Mouse (Mus musculus): ENCODE results near the gene Mfrp. TPM values are rescaled to one million over a fixed set of nuclear protein-coding genes. Genes with fewer than 3 reads are reported as not detected.

The Mfrp gene
- polyA plus RNA-seq, 1 experiment, result 5.4 TPM

DNA sequence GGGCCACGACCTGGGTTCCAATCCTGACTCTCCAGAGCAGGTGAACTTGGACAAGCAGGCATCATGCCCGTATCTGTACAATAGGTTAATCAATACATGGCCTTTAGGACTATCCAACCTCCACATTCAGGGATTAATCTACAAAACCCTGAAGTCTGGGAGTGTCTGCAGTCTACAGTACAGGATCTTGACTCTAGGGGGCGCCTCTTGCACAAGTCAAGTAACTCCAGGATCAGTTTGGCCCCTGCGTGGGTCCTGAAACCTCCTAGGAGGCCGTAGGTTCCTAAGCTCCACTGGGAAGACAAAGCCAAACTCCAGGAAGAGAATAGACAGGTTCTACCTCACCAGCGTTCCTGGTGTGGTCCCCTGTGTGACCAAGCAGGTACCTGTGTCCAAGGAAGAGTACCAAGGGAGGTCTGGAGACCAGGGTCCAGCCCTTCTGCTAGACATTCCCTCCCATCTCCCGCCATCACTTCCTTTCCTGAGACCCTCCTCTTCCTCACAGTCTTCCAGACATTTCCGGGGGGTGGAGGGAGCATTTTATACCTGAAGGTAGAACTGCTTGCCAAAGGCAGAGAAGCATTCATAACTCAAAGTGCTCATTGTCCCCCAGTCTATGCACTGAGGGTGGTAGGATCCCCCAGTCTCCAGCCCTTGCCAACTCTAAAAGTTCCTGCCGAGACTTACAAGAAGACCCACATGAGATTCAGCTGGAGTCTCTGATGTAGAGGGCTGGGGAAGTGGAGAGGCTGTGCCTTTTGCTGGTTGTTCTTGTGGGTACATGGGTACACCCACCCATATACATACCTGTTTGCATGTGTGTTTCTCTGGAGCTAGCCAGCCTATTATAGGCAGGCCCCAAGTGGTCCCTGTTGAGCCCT lies 26.9 kb upstream of the Mfrp start:
- no peak overlapping the region for H3K4me3 ChIP-seq (ENCODE audit: insufficient read depth, low read depth, low read length)
- TF ChIP-seq POLR2A (IDR thresholded peaks at IDR 0.05; ENCODE audit: low read depth, low read length) (no peak), CTCF (conservative IDR thresholded peaks at IDR 0.05; ENCODE audit: insufficient read depth, insufficient read length, low read depth, low read length) (peak; percentile 53)
- H3K27ac ChIP-seq (ENCODE audit: insufficient read depth, low read depth, low read length), result no peak overlapping the region
- H3K27me3 ChIP-seq (replicated peaks; ENCODE audit: control insufficient read depth, insufficient read depth, low read length), result no peaks in the 10 kb centered on the region
- peaks cover 33% of the 10 kb centered on the region for H3K4me1 ChIP-seq (ENCODE audit: control insufficient read depth, insufficient read depth, low read length)
- 66% methylated on average over 9 of the region's 9 CpGs for WGBS
- no peaks in the 10 kb centered on the region for H3K36me3 ChIP-seq (ENCODE audit: control insufficient read depth, insufficient read depth, low read length)
- DNase-seq, result peak; percentile 65

DNA sequence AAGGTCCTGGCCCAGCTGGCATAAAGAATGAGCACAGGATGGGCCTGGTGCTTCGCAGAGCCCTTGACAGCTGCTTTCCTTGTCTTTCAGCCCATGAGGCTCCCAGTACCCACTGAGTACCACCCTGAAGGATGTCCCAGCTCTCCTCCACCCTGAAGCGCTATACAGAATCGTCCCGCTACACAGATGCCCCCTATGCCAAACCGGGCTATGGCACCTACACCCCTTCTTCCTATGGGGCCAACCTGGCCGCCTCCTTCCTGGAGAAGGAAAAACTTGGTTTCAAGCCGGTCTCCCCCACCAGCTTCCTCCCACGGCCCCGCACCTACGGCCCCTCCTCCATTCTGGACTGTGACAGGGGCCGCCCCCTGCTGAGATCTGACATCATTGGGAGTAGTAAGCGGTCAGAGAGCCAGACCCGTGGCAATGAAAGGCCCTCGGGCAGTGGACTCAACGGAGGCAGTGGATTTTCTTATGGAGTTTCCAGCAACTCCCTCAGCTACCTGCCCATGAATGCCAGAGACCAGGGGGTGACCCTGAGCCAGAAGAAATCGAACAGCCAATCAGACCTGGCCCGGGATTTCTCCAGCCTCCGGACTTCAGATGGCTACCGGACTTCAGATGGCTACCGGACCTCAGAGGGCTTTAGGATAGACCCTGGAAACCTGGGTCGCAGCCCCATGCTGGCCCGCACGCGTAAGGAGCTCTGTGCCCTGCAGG lies 26.1 kb upstream of the Mfrp start:
- H3K27me3 ChIP-seq (replicated peaks; ENCODE audit: control insufficient read depth, insufficient read depth, low read length), result no peaks in the 10 kb centered on the region
- no peak for TF ChIP-seq POLR2A (IDR thresholded peaks at IDR 0.05; ENCODE audit: low read depth, low read length)
- TF ChIP-seq CTCF (conservative IDR thresholded peaks at IDR 0.05; ENCODE audit: insufficient read depth, insufficient read length, low read depth, low read length), result no peak
- DNase-seq, result peak; percentile 56
- no peaks in the 10 kb centered on the region for H3K36me3 ChIP-seq (ENCODE audit: control insufficient read depth, insufficient read depth, low read length)
- H3K4me1 ChIP-seq (ENCODE audit: control insufficient read depth, insufficient read depth, low read length), result peaks cover 40% of the 10 kb centered on the region
- peak overlapping the region; percentile 60 for H3K27ac ChIP-seq (ENCODE audit: insufficient read depth, low read depth, low read length)
- peak overlapping the region; percentile 30; the same call in 1 of the 2 replicates for H3K4me3 ChIP-seq (ENCODE audit: insufficient read depth, low read depth, low read length)
- 50% methylated on average over 24 of the region's 24 CpGs for WGBS

DNA sequence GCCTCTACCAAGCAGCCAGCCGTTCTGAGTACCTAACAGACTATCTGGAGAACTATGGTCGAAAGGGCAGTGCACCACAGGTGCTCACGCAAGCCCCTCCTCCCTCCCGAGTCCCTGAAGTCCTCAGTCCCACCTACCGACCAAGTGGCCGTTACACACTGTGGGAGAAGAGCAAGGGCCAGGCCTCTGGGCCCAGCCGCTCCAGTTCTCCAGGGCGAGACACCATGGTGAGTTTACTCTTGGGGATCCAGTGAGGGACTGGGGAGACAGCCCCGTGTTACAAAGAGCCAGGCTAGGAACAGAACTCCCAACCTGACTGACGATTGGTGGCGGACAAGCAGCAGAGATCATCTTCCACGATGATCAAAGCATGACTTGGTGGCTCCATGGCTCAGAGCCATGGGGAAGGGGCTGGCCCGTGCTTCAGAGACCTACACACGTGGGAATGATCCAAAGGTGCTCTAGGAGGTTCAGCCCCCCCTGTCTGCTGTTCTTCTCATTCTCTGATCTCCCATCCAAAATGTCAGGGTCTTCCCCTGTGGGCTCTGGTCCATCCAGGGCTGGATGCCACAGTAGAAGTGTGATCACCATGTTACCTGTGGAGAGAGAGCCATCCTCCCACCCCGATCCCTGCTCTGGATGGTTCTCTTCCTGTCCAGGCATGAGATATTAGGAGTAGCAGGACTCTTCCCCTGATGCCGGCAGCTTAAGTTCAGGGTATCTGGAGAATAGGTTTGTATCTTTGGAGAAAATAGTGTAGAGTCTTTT lies 25.3 kb upstream of the Mfrp start:
- no peaks in the 10 kb centered on the region for H3K36me3 ChIP-seq (ENCODE audit: control insufficient read depth, insufficient read depth, low read length)
- no peaks in the 10 kb centered on the region for H3K27me3 ChIP-seq (replicated peaks; ENCODE audit: control insufficient read depth, insufficient read depth, low read length)
- DNase-seq, result peak; percentile 66
- WGBS, result 46% methylated on average over 16 of the region's 16 CpGs
- H3K27ac ChIP-seq (ENCODE audit: insufficient read depth, low read depth, low read length), result peak overlapping the region; percentile 60
- peak overlapping the region; percentile 30 for H3K4me3 ChIP-seq (ENCODE audit: insufficient read depth, low read depth, low read length)
- H3K4me1 ChIP-seq (ENCODE audit: control insufficient read depth, insufficient read depth, low read length), result peaks cover 47% of the 10 kb centered on the region
- TF ChIP-seq CTCF (conservative IDR thresholded peaks at IDR 0.05; ENCODE audit: insufficient read depth, insufficient read length, low read depth, low read length), result no peak
- no peak for TF ChIP-seq POLR2A (IDR thresholded peaks at IDR 0.05; ENCODE audit: low read depth, low read length)

DNA sequence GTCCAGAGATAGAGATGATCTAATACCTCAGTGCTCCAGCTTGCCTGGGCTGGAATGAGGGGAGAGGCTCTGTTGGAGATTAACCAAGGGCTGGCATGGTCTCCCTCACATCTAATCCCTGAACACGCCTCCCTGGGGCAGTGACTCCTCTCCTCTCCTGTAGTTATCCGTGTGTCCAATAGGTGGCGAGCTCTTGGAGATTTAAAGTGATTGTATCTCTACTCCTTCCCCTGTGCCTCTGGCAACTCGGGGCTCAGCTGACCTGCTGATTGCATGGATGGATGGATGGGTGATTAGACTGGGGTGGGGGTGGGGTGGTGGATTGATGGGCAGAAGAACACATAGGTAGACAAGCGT lies 24.8 kb upstream of the Mfrp start:
- TF ChIP-seq CTCF (conservative IDR thresholded peaks at IDR 0.05; ENCODE audit: insufficient read depth, insufficient read length, low read depth, low read length), result peak; percentile 75
- TF ChIP-seq POLR2A (IDR thresholded peaks at IDR 0.05; ENCODE audit: low read depth, low read length), result no peak
- WGBS, result 6% methylated on average over 5 of the region's 5 CpGs

DNA sequence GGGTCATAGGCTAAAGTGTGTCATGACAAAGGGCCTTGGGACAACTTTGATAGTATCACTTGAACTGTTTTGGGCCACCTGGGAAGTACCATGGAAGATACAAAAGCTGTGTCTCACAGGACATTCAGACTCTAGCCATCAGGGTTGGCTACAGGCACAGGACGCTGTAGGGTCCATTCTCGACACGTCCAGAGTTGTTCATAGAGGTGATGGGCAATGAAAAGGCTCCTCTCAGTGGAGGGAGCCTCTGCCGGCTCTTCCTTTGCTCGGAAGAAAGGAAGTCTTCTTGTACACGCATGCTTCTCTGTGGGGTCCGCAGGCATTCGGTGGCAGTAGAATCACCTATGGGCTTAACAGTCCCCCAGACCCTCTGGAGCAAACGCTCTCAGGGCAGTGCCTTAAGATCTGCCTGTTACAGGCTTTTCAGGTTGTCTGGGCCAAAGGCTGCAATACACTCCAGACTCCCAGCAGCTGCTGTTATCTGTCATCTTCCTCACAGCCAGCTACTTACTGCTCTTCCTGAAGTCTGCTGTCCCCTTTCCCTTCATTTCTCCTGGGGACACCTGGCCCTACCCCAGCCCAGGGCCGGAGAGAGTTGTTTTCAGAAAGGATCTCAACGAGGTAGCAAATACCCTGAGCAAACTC lies 24.1 kb upstream of the Mfrp start:
- peak overlapping the region; percentile 96 for H3K27ac ChIP-seq (ENCODE audit: insufficient read depth, low read depth, low read length)
- no peaks in the 10 kb centered on the region for H3K36me3 ChIP-seq (ENCODE audit: control insufficient read depth, insufficient read depth, low read length)
- DNase-seq, result no peak
- H3K4me1 ChIP-seq (ENCODE audit: control insufficient read depth, insufficient read depth, low read length), result peaks cover 48% of the 10 kb centered on the region
- no peaks in the 10 kb centered on the region for H3K27me3 ChIP-seq (replicated peaks; ENCODE audit: control insufficient read depth, insufficient read depth, low read length)
- H3K4me3 ChIP-seq (ENCODE audit: insufficient read depth, low read depth, low read length), result no peak overlapping the region
- TF ChIP-seq POLR2A (IDR thresholded peaks at IDR 0.05; ENCODE audit: low read depth, low read length), result no peak
- 82% methylated on average over 11 of the region's 11 CpGs for WGBS

More for the DNA sequence above, 24.8 kb upstream of the Mfrp start:
- H3K4me3 ChIP-seq (ENCODE audit: insufficient read depth, low read depth, low read length), result no peak overlapping the region
- no peaks in the 10 kb centered on the region for H3K36me3 ChIP-seq (ENCODE audit: control insufficient read depth, insufficient read depth, low read length)
- no peak overlapping the region; the same call in none of the 2 replicates for H3K27ac ChIP-seq (ENCODE audit: insufficient read depth, low read depth, low read length)
- peak; percentile 93 for DNase-seq
- peaks cover 48% of the 10 kb centered on the region for H3K4me1 ChIP-seq (ENCODE audit: control insufficient read depth, insufficient read depth, low read length)
- H3K27me3 ChIP-seq (replicated peaks; ENCODE audit: control insufficient read depth, insufficient read depth, low read length), result no peaks in the 10 kb centered on the region

DNA sequence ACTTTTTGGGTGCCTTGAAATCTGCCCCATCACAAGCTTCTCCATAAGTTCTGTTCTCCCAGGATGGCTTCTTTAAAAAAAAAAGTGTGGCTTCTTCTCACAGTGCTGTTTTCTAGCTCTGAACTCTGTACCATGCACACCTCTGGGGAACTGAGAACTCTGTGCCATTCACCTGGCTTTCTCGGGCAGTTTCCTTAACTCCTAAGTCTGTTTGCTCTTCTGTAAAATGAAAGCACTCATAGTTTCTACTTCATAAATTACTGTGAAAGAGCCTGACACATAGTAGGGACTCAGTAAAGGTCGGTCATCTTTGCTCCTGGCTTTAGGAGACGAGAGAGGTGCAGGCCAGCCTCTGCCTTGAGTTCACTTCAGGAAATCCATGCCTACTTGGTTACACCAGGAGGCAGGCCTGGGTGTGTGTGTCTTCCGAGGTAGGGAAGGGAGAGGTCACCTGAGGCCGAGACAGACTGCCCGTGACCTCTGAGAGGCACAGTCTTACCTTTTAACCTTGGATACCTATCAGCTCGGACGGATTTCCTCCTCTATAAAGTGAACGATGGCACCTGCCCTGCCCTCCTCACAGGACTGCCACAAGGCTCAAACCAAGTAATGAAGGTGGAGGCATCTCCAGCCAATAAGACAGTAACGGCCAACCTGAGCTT lies 23.3 kb upstream of the Mfrp start:
- Histone ChIP-seq H3K4me1 (ENCODE audit: control insufficient read depth, insufficient read depth, low read length) (peaks cover 52% of the 10 kb centered on the region), H3K27me3 (replicated peaks; ENCODE audit: control insufficient read depth, insufficient read depth, low read length) (no peaks in the 10 kb centered on the region), H3K27ac (ENCODE audit: insufficient read depth, low read depth, low read length) (peak overlapping the region; percentile 96), H3K4me3 (ENCODE audit: insufficient read depth, low read depth, low read length) (no peak overlapping the region), H3K36me3 (ENCODE audit: control insufficient read depth, insufficient read depth, low read length) (no peaks in the 10 kb centered on the region)
- WGBS, result 35% methylated on average over 10 of the region's 10 CpGs
- peak; percentile 77 for DNase-seq
- TF ChIP-seq CTCF (conservative IDR thresholded peaks at IDR 0.05; ENCODE audit: insufficient read depth, insufficient read length, low read depth, low read length), result no peak; the same call in 1 of the 2 replicates
- no peak for TF ChIP-seq POLR2A (IDR thresholded peaks at IDR 0.05; ENCODE audit: low read depth, low read length)

Data from kidney, adult 2 months (tissue).